Mouse (Mus musculus) embryonic facial prominence, embryonic 11.5 days (tissue): ENCODE results near the gene Efcab2. TPM values are rescaled to one million over a fixed set of nuclear protein-coding genes. Genes with fewer than 3 reads are reported as not detected.
A peak's percentile ranks its signal among the peaks of the same experiment; 100 is the strongest.
"Not testable (repeated sequence)": the region's sequence is repeated elsewhere in the genome, so short reads cannot be mapped to it uniquely, and the experiment has no call there.

Experiments used
- ATAC-seq: fragments of 200-750 bp; cut with Nextera tagmentation; replicated peaks from 2 replicates; pipeline ENCODE4 v1.8.0; 2017; ENCODE audit warnings: low read depth; ENCODE audit not compliant: insufficient number of reproducible peaks, low FRiP score, low TSS enrichment
- DNase-seq: peaks from one replicate; pipeline ENCODE4 v3.0.0-alpha.2; 2015; ENCODE audit warnings: low spot score
- H3K27ac ChIP-seq: fragments of 300-500 bp; sonication (generic); replicated peaks from 2 replicates; pipeline ENCODE4 v1.5.1; 2014; ENCODE audit warnings: mild to moderate bottlenecking, low read depth, low read length, control low read depth
- H3K27me3 ChIP-seq: fragments of 300-500 bp; sonication (generic); 2 replicates; pipeline ENCODE4 v1.6.1; 2014; ENCODE audit warnings: mild to moderate bottlenecking, low read length, moderate library complexity, mixed read lengths; ENCODE audit not compliant: control insufficient read depth, insufficient read depth
- H3K36me3 ChIP-seq: fragments of 300-500 bp; sonication (generic); replicated peaks from 2 replicates; pipeline ENCODE4 v1.6.1; 2014; ENCODE audit warnings: low read depth, mild to moderate bottlenecking, low read length, moderate library complexity, mixed read lengths; ENCODE audit not compliant: control insufficient read depth, insufficient read depth
- H3K4me1 ChIP-seq: fragments of 300-500 bp; sonication (generic); 2 replicates; pipeline ENCODE4 v1.6.1; 2014; ENCODE audit warnings: low read length, mixed read lengths; ENCODE audit not compliant: control insufficient read depth, insufficient read depth
- H3K4me2 ChIP-seq: fragments of 300-500 bp; sonication (generic); 2 replicates; pipeline ENCODE4 v1.6.1; 2014; ENCODE audit warnings: low read depth, mild to moderate bottlenecking, control low read depth, low read length, moderate library complexity
- H3K4me3 ChIP-seq: fragments of 300-500 bp; sonication (generic); 2 replicates; pipeline ENCODE4 v1.5.1; 2014; ENCODE audit warnings: low read depth, low read length, control low read depth
- H3K9ac ChIP-seq: fragments of 300-500 bp; sonication (generic); replicated peaks from 2 replicates; pipeline ENCODE4 v1.6.1; 2014; ENCODE audit warnings: mild to moderate bottlenecking, control low read depth, low read length
- H3K9me3 ChIP-seq: fragments of 300-500 bp; sonication (generic); replicated peaks from 2 replicates; pipeline ENCODE4 v1.6.1; 2016; ENCODE audit warnings: mild to moderate bottlenecking, low read length, inconsistent platforms, mixed read lengths; ENCODE audit not compliant: control insufficient read depth
- WGBS: fragments of 180-500 bp; shearing (Covaris S2); extraction: QIAGEN DNeasy Blood & Tissue Kit; methylation state at CpG from one replicate; pipeline ENCODE4 v1.1.7; 2014; 5-methylcytosine and 5-hydroxymethylcytosine counted together
- polyA plus RNA-seq: library from polyadenylated mRNA; unstranded; fragments of >200 nt; fragmentation: Nextera tagmentation; extraction: Ambion mirVana; gene quantifications from 2 replicates; pipeline ENCODE4 v1.2.1, GENCODE M21; 2014

Efcab2 gene
- polyA plus RNA-seq, 1 experiment from 2014 or later: 6.3 TPM

DNA sequence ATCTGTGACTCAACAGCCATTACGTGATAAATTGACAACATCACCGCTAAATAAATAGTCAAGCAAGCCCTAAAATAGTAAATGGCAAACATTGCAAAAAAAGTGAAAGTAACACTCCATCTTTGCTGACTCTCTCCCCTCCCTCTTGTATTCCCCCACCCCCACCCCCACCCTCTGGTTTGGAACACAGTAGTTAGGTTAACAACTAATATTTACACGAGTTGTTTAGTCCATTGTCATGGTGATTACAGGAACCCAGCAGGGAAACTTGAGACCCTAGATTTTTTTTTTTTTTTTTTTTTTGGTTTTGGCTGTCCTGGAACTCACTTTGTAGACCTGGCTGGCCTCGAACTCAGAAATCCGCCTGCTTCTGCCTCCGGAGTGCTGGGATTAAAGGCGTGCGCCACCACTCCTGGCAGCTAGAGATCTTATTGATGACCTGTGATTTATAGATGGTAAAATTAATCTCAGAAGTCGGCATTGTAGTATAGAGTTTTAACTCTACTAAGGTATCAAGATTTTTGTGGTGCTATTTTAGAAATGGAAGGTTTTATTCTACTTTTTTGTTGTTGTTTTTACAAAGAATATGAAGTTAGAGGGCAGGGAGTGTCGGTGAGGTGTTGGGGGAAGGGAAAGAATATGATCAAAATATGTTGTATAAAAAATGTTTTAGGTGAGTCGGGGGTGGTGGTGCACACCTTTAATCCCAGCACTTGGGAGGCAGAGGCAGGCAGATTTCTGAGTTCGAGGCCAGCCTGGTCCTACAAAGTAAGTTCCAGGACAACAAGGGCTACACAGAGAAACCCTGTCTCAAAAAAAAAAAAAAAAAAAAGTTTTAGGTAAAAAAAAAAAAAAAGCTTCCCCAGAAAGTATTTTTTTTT lies 1.1 kb downstream of the Efcab2 start:
- WGBS: 66% methylated on average over 12 of the region's 12 CpGs
- H3K36me3 ChIP-seq: no peaks in the 10 kb centered on the region
- H3K4me3 ChIP-seq: peak overlapping the region; percentile 71
- H3K9me3 ChIP-seq: no peaks in the 10 kb centered on the region
- H3K27me3 ChIP-seq: no peaks in the 10 kb centered on the region
- peak overlapping the region; percentile 72 for H3K4me2 ChIP-seq
- peak overlapping the region; percentile 100 for H3K27ac ChIP-seq
- DNase-seq: no peak
- ATAC-seq: no peak
- peak overlapping the region; percentile 97 for H3K9ac ChIP-seq
- no peaks in the 10 kb centered on the region for H3K4me1 ChIP-seq

DNA sequence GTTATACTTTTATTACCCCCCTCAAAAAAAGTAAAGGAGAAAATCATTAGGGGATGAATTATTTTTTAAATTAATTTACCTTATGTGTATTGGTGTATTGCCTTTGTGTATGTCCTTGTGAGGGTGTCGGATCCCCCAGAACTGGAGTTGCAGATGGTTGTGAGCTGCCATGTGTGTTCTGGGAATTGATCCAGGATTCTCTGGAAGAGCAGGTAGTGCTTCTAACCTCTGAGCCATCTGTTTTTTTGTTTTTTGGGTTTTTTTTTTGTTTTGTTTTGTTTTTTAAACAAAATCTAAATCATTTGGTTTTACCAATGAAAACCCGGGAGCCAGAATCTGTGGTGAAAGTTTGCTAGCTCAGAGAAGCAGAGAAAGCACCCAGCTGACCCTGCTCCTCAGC lies 1.8 kb downstream of the Efcab2 start:
- no peak overlapping the region for H3K4me2 ChIP-seq
- H3K36me3 ChIP-seq: no peaks in the 10 kb centered on the region
- DNase-seq (no peak), ATAC-seq (no peak)
- H3K9ac ChIP-seq: no peak overlapping the region
- H3K4me3 ChIP-seq: no peak overlapping the region
- no peaks in the 10 kb centered on the region for H3K9me3 ChIP-seq
- no peak overlapping the region for H3K27ac ChIP-seq
- H3K27me3 ChIP-seq: no peaks in the 10 kb centered on the region
- H3K4me1 ChIP-seq: no peaks in the 10 kb centered on the region
- WGBS: 84% methylated on average over 2 of the region's 2 CpGs

DNA sequence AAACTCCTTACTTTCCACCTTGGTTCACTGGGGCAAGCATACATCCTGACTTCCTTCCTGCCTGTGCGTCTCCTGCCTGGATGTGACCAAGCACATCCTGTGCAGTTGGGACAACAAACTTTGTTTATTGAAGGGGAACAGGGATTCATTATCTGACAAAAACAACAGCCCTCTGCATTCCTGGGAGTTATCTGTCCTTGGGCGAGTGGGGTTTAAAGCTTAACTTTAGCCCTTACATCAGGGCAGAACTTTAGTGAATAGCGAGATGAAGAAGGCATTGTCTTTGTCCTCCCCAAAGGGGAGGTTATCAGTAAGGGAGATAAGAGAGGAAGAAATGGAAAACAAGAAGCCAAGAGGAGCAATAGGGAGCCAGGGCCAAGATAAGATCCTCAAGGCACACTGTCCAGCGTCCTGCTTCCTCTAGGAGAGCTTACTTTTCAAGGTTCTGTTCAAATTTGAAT lies 3.0 kb downstream of the Efcab2 start:
- Histone ChIP-seq H3K27me3 (no peaks in the 10 kb centered on the region), H3K36me3 (no peaks in the 10 kb centered on the region), H3K4me2 (no peak overlapping the region), H3K9ac (no peak overlapping the region), H3K4me1 (no peaks in the 10 kb centered on the region), H3K9me3 (no peaks in the 10 kb centered on the region), H3K4me3 (no peak overlapping the region), H3K27ac (no peak overlapping the region)
- ATAC-seq (no peak), DNase-seq (no peak)
- 44% methylated on average over 4 of the region's 4 CpGs for WGBS

DNA sequence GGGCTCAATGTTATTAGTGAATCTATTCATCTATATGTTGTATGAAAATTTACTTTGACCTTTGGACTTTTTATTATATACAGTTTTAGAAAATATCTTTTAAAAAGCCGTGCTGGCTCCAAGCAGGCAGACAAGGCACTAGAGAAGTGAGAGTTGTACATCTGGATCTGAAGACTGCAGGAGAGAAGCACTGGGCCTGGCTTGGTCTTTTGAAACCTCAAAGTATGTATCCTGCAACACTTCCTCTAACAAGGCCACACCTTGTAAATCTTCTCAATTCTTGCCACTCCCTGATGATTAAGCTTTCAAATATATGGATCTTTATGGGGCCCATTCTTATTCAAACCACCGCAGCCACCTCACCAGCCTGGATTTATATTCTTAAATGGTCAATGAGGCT lies 7.5 kb downstream of the Efcab2 start:
- WGBS: 94% methylated on average over 2 of the region's 2 CpGs
- ATAC-seq, H3K36me3 ChIP-seq, DNase-seq, H3K9ac ChIP-seq, H3K9me3 ChIP-seq, H3K4me1 ChIP-seq, H3K27me3 ChIP-seq, H3K27ac ChIP-seq, H3K4me3 ChIP-seq, H3K4me2 ChIP-seq: not testable (repeated sequence)

DNA sequence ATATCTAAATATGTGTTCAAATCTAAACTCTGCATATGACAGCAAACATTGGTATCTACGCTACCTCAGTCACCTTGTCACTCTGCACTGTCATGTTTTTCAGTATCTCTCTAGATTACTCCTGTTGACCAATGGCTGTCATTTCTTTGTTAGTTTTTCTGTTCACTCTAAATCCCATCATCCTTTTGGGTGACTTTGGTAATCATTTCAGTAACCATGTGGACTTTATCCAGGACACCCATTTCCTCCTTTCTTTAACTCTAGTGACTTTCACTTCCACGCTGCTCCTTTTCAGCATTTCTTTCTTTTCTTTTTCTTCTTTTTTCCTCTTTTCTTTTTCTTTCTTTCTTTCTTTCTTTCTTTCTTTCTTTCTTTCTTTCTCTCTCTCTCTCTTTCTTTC lies 13.7 kb downstream of the Efcab2 start:
- no peak overlapping the region for H3K9ac ChIP-seq
- whole genome bisulfite sequencing: 88% methylated on average over 2 of the region's 2 CpGs
- no peak overlapping the region for H3K27ac ChIP-seq
- no peak overlapping the region for H3K4me2 ChIP-seq
- H3K36me3 ChIP-seq: no peaks in the 10 kb centered on the region
- H3K27me3 ChIP-seq: no peaks in the 10 kb centered on the region
- no peak overlapping the region for H3K4me3 ChIP-seq
- ATAC-seq (no peak), DNase-seq (no peak)
- no peaks in the 10 kb centered on the region for H3K4me1 ChIP-seq
- H3K9me3 ChIP-seq: no peaks in the 10 kb centered on the region

DNA sequence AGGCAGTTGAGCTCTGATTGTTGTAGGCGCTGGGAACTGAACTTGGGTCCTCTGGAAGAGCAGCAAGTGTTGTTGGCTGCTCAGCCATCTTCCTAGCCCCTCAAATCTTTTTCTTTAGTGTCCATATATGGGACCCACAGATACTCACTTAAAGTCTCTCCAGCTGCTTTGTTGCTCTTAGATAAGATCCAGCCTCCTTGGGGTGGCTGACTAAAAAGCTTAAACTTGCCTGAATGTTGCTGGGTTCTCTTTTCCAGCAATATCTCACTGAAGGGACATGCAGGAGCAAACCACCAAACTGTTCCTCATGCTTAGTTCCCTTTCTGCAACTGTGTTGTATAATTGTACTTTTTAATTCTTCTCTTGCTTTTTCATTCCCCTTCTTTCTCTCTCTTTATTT lies 17.8 kb downstream of the Efcab2 start:
- no peak overlapping the region for H3K4me2 ChIP-seq
- ATAC-seq (no peak), DNase-seq (no peak)
- H3K9me3 ChIP-seq: no peaks in the 10 kb centered on the region
- no peaks in the 10 kb centered on the region for H3K27me3 ChIP-seq
- no peak overlapping the region for H3K27ac ChIP-seq
- no peaks in the 10 kb centered on the region for H3K36me3 ChIP-seq
- H3K4me3 ChIP-seq: no peak overlapping the region
- H3K4me1 ChIP-seq: no peaks in the 10 kb centered on the region
- WGBS: 100% methylated on average over 1 of the region's 1 CpGs
- H3K9ac ChIP-seq: no peak overlapping the region

DNA sequence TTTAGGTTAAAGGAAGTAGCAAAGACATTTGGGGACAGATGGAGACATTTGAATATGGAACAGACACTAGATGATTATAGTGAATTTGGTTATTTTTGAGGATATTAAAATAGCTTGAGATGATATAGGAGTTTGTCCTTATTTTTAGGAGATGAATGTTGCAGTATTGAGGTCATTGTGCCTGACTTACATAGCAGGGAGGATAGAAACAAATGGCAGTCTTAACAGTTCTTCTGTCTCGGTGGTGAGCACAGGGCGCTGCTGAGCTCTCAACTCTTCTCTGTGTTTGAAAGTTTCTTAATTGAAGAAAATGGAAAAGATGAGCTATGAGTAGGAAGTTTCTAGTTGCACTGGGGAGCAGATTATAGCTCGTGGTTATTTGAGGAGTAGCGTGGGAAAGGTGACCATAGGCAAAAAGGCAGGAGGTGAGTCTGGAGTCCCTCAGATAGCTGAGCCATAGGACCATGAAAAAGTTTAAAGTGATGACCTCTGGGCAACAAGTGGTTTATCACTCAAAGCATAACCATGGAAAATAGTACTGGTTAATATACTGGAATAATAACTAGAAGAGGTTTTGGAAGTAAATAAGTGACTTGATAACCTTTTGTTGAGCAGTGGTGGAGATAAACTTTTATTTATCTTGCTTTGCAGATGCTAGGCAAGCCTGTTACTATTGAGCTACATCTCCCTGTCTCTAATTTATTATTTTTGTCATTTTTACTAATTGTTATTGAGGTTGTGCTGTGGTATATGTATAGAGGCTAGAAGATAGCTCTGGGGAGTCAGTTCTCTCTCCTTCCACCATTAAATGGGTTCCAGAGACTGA lies 25.9 kb downstream of the Efcab2 start:
- ATAC-seq: no peak
- Histone ChIP-seq H3K27ac (no peak overlapping the region), H3K36me3 (no peaks in the 10 kb centered on the region), H3K4me3 (no peak overlapping the region), H3K9ac (no peak overlapping the region), H3K4me1 (no peaks in the 10 kb centered on the region), H3K4me2 (no peak overlapping the region), H3K27me3 (no peaks in the 10 kb centered on the region), H3K9me3 (no peaks in the 10 kb centered on the region)
- no peak for DNase-seq
- 86% methylated on average over 4 of the region's 4 CpGs for WGBS

DNA sequence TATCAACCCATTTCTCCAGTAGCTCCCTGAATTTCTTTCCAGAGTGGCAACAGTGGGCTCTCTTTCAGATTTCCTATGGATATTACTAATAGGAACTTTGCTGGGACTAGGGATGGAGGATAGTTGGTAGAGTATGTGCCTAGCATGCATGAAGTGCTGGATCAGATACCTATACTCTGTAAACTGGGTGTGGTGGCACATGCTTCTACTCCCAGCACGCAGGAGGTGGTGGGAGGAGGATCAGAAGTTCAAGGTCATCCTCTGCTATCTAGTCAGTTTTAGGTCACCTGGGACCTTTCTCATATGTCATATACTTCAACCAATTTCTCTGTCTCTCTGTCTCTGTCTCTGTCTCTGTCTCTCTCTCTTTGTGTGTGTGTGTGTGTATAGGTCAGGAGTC lies 27.7 kb downstream of the Efcab2 start:
- Histone ChIP-seq H3K27me3 (no peaks in the 10 kb centered on the region), H3K4me1 (no peaks in the 10 kb centered on the region), H3K4me3 (no peak overlapping the region), H3K9me3 (no peaks in the 10 kb centered on the region), H3K4me2 (no peak overlapping the region), H3K27ac (no peak overlapping the region), H3K36me3 (no peaks in the 10 kb centered on the region), H3K9ac (no peak overlapping the region)
- ATAC-seq (no peak), DNase-seq (no peak)
- WGBS: 85% methylated on average over 1 of the region's 1 CpGs
